Mouse (Mus musculus) naive thymus-derived CD4-positive, alpha-beta T cell, adult 5 months (primary cell): ENCODE results near the gene Barx2. TPM values are rescaled to one million over a fixed set of nuclear protein-coding genes. Genes with fewer than 3 reads are reported as not detected.

Source experiments
- polyA plus RNA-seq: library from polyadenylated mRNA; unstranded; fragments of 100-300 nt; shearing (Covaris generic); gene quantifications from one replicate; pipeline ENCODE4 v1.2.1, GENCODE M21; 2017

Barx2 gene
- polyA plus RNA-seq = not detected

DNA sequence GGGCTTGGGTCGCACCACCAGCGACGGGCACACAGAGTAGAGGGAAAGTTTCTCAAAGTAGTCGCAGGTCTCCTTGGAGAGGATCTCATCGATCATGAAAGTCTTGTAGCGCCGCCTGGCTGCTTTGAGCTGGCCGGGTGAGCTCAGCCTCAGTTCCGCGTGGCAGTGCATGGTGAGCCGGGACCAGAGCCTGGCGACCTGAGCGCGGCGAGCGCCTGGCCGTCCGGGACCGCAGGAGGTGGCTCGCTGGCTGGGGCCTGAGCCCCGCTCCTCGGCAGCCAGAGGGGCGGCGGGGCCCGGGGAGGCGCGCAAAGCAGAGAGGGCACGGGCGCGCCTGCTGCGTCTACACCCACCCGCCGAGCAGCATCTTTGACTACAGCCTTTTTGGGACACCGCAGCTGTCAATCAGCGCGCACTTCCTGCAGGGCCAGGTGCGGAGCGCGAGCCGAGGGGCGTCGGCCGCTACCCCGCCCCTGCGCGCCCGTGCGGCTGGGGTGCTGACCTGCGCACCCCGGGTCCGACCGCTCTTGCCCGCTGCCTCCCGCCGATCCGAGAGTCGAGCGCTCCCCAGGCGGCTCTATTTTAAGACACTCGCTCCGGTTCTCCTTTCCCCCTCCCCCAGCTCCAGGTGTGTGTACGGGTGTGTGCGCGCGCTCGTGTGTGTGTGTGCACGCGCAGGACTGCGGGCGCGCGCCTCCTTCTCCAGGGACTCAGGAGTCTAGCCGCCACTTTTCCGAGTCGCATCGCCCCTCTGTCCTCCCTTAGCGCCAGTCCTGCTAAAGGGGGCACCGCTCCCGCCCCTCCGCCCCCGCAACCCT lies at the start of gene Barx2:
Barx2 (minus strand) TSS at position 542 of the 818 bp plus-strand sequence.

Other genes starting within 250 kb of the Barx2 start
- 0.11 TPM for gene Arhgap32, start 202.7 kb upstream of the Barx2 start, polyA plus RNA-seq